Mouse (Mus musculus): ENCODE measurements around the gene Zdhhc12.

DNA sequence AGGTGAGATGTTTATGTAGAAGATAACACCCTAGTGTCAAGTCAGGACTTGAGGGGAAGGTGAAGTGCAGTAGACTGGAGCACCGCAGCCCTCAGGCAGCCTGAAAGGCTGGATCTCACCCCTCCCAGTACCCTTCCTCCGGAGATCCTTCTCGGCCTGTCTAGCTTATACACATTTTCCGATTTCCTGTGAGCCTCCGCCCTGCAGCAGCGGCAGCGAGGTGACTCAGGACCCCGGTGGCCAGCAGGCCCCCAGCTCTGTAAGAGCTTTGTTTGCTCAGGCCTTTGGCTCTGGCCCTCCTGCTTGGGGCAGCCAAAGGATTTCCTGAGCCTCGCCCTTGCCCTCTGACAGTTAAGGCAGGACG lies 15.1 kb downstream of the Zdhhc12 start:
- TF ChIP-seq ZNF384 (IDR thresholded peaks at IDR 0.05; ENCODE audit: low read depth, low read length) (no peak), HCFC1 (IDR thresholded peaks at IDR 0.05; ENCODE audit: borderline replicate concordance, insufficient read depth, low read length) (no peak), MAFK (IDR thresholded peaks at IDR 0.05; ENCODE audit: insufficient read depth, low read depth, low read length) (no peak), CHD2 (IDR thresholded peaks at IDR 0.05; ENCODE audit: low read depth, low read length) (no peak)

Measured in ES-E14 (cell line).